Mouse (Mus musculus): ENCODE measurements around the gene Grik3. TPM values are rescaled to one million over a fixed set of nuclear protein-coding genes. Genes with fewer than 3 reads are reported as not detected.

Gene Grik3
- polyA plus RNA-seq, 1 experiment from 2014 or later: 0.12 TPM

- Histone ChIP-seq H3K36me3 (ENCODE audit: control insufficient read depth, insufficient read depth, low read length) (no peaks in the 10 kb centered on the region), H3K4me1 (replicated peaks; ENCODE audit: control insufficient read depth, insufficient read depth) (no peaks in the 10 kb centered on the region), H3K9ac (ENCODE audit: low read length) (no peak overlapping the region), H3K9me3 (ENCODE audit: control insufficient read depth, low read length) (no peaks in the 10 kb centered on the region), H3K4me2 (replicated peaks; ENCODE audit: low read depth) (no peak overlapping the region), H3K27me3 (ENCODE audit: control insufficient read depth, insufficient read depth, low read length) (no peaks in the 10 kb centered on the region), H3K27ac (replicated peaks) (no peak overlapping the region), H3K4me3 (ENCODE audit: low read depth, low read length) (no peak overlapping the region)
- no peak for TF ChIP-seq EP300 (optimal IDR thresholded peaks at IDR 0.05)
- no peak for ATAC-seq (ENCODE audit: low FRiP score, low TSS enrichment)
- no peak for DNase-seq (ENCODE audit: low spot score)
- WGBS: 17% methylated on average over 3 of the region's 3 CpGs
These were observed 47.9 kb downstream of the Grik3 start for GRCm38 (mm10) chr4:125538301-125538965.

DNA sequence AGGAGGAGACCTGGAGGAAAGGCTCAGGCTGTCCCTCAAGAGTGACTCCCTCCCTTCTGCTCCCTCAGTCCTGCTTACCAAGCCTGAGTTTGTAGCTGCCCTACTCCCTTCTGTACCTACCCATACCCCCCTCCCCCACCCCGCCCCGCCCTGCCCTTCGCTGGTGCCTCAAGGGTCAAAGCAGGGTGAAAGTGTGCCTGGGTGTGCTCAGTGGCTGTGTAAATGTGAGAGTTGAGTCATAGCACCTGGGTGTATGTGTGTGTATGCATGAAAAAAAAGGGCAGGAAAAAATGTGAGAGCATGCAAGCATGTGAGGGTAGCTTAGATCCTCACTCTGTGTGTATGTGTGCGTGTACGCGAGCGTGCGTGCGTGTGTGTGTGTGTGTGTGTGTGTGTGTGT, 49.1 kb downstream of the Grik3 start:
- TF ChIP-seq EP300 (optimal IDR thresholded peaks at IDR 0.05) (no peak), CTCF (IDR thresholded peaks at IDR 0.05; ENCODE audit: low read depth) (no peak)
- ATAC-seq (ENCODE audit: low FRiP score, low TSS enrichment) (peak; percentile 71), DNase-seq (ENCODE audit: low spot score) (peak; percentile 48)
- H3K4me2 ChIP-seq (replicated peaks; ENCODE audit: low read depth): no peak overlapping the region
- no peak overlapping the region for H3K27ac ChIP-seq (replicated peaks)
- H3K9me3 ChIP-seq (ENCODE audit: control insufficient read depth, low read length): no peaks in the 10 kb centered on the region
- no peaks in the 10 kb centered on the region for H3K36me3 ChIP-seq (ENCODE audit: control insufficient read depth, insufficient read depth, low read length)
- no peak overlapping the region for H3K4me3 ChIP-seq (ENCODE audit: low read depth, low read length)
- WGBS: 69% methylated on average over 9 of the region's 9 CpGs
- H3K9ac ChIP-seq (ENCODE audit: low read length): no peak overlapping the region
- H3K4me1 ChIP-seq (replicated peaks; ENCODE audit: control insufficient read depth, insufficient read depth): no peaks in the 10 kb centered on the region
- H3K27me3 ChIP-seq (ENCODE audit: control insufficient read depth, insufficient read depth, low read length): no peaks in the 10 kb centered on the region

GRCm38 (mm10) chr4:125543171-125543570, 52.7 kb downstream of the Grik3 start:
- H3K4me1 ChIP-seq (replicated peaks; ENCODE audit: control insufficient read depth, insufficient read depth): no peaks in the 10 kb centered on the region
- DNase-seq (ENCODE audit: low spot score): no peak
- H3K27ac ChIP-seq (replicated peaks): no peak overlapping the region
- no peak for TF ChIP-seq CTCF (IDR thresholded peaks at IDR 0.05; ENCODE audit: low read depth)
- no peak for TF ChIP-seq EP300 (optimal IDR thresholded peaks at IDR 0.05)
- no peak overlapping the region for H3K4me3 ChIP-seq (ENCODE audit: low read depth, low read length)
- no peak overlapping the region for H3K4me2 ChIP-seq (replicated peaks; ENCODE audit: low read depth)
- no peaks in the 10 kb centered on the region; the same call in 1 of the 2 replicates for H3K27me3 ChIP-seq (ENCODE audit: control insufficient read depth, insufficient read depth, low read length)
- H3K9me3 ChIP-seq (ENCODE audit: control insufficient read depth, low read length): no peaks in the 10 kb centered on the region
- H3K9ac ChIP-seq (ENCODE audit: low read length): no peak overlapping the region
- no peak for ATAC-seq (ENCODE audit: low FRiP score, low TSS enrichment)
- H3K36me3 ChIP-seq (ENCODE audit: control insufficient read depth, insufficient read depth, low read length): no peaks in the 10 kb centered on the region
- WGBS: 88% methylated on average over 5 of the region's 5 CpGs

DNA sequence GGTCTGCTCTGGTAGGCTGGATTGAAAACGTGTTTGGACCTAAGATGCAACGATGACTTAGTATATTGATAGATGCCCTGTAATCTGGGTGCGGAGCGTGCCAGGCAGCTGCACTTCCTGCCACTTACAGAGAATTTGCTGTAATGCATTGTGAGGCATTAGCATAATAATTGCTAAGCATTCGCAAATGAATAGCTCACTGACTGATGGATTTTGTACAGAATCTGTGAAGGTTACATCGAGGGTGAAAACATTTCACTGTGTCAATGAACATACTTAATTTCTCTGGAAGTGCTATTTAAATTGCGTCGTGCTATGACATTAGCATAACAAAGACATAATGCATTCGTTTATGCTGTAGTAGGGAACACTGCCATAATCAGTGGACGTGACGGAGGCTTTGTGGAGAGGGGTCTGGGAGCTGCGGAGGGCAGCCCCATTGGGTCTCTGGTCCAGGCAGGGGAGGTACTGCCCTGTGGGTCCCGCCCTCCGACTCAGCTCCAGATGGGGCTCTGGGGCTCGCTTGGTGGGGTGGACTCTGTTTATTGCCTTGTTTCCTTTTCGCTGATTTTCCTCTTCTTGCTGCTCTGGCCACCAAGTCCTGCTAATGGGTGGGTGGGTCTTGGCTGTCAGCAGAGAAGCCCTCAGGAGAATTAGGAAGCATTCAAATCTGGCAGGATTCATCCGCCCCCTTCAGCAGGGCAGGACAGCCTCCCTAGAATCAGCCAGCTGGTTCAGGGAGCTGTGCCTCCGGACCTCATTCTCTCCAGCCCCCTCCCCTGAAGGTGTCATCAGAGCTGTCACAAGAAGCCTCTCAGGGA, 54.7 kb downstream of the Grik3 start:
- ATAC-seq (ENCODE audit: low FRiP score, low TSS enrichment) (no peak), DNase-seq (ENCODE audit: low spot score) (no peak)
- H3K27me3 ChIP-seq (ENCODE audit: control insufficient read depth, insufficient read depth, low read length): no peaks in the 10 kb centered on the region; the same call in 1 of the 2 replicates
- no peaks in the 10 kb centered on the region for H3K4me1 ChIP-seq (replicated peaks; ENCODE audit: control insufficient read depth, insufficient read depth)
- no peak overlapping the region for H3K27ac ChIP-seq (replicated peaks)
- no peak overlapping the region for H3K9ac ChIP-seq (ENCODE audit: low read length)
- H3K9me3 ChIP-seq (ENCODE audit: control insufficient read depth, low read length): no peaks in the 10 kb centered on the region
- no peaks in the 10 kb centered on the region for H3K36me3 ChIP-seq (ENCODE audit: control insufficient read depth, insufficient read depth, low read length)
- WGBS: 38% methylated on average over 18 of the region's 18 CpGs
- TF ChIP-seq CTCF (IDR thresholded peaks at IDR 0.05; ENCODE audit: low read depth) (no peak), EP300 (optimal IDR thresholded peaks at IDR 0.05) (no peak)
- no peak overlapping the region for H3K4me2 ChIP-seq (replicated peaks; ENCODE audit: low read depth)
- H3K4me3 ChIP-seq (ENCODE audit: low read depth, low read length): no peak overlapping the region

DNA sequence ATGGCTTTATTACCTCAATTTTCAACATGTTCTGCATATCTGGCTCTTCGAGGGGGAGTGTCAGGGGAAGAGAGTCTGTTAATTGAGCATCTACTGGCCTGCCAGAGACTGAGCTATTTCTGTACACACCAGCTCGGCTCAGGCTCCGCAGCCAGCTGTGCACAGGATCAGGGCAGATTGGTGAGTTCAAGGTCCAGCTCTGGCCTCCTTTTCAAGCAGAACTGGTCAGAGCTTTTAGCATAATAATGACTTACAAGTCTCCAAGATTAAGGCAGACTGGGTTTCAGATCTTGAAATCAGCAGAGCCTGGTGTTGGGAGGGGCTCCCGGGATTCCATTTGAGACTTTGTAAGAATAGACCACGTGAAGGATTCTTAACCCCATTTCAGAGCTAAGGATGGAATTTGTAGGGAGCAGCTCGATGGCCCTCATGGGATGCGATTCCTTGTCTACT, 55.3 kb downstream of the Grik3 start:
- ATAC-seq (ENCODE audit: low FRiP score, low TSS enrichment): no peak
- DNase-seq (ENCODE audit: low spot score): no peak
- Histone ChIP-seq H3K4me2 (replicated peaks; ENCODE audit: low read depth) (no peak overlapping the region), H3K27me3 (ENCODE audit: control insufficient read depth, insufficient read depth, low read length) (no peaks in the 10 kb centered on the region; the same call in 1 of the 2 replicates), H3K9ac (ENCODE audit: low read length) (no peak overlapping the region), H3K9me3 (ENCODE audit: control insufficient read depth, low read length) (no peaks in the 10 kb centered on the region), H3K36me3 (ENCODE audit: control insufficient read depth, insufficient read depth, low read length) (no peaks in the 10 kb centered on the region), H3K4me3 (ENCODE audit: low read depth, low read length) (no peak overlapping the region), H3K27ac (replicated peaks) (no peak overlapping the region), H3K4me1 (replicated peaks; ENCODE audit: control insufficient read depth, insufficient read depth) (no peaks in the 10 kb centered on the region)
- 60% methylated on average over 7 of the region's 7 CpGs for WGBS
- no peak for TF ChIP-seq CTCF (IDR thresholded peaks at IDR 0.05; ENCODE audit: low read depth)
- TF ChIP-seq EP300 (optimal IDR thresholded peaks at IDR 0.05): no peak

GRCm38 (mm10) chr4:125548190-125548589, 57.7 kb downstream of the Grik3 start:
- Histone ChIP-seq H3K36me3 (ENCODE audit: control insufficient read depth, insufficient read depth, low read length) (no peaks in the 10 kb centered on the region), H3K9ac (ENCODE audit: low read length) (no peak overlapping the region), H3K27me3 (ENCODE audit: control insufficient read depth, insufficient read depth, low read length) (no peaks in the 10 kb centered on the region; the same call in 1 of the 2 replicates), H3K4me1 (replicated peaks; ENCODE audit: control insufficient read depth, insufficient read depth) (no peaks in the 10 kb centered on the region), H3K27ac (replicated peaks) (no peak overlapping the region), H3K9me3 (ENCODE audit: control insufficient read depth, low read length) (no peaks in the 10 kb centered on the region), H3K4me3 (ENCODE audit: low read depth, low read length) (no peak overlapping the region), H3K4me2 (replicated peaks; ENCODE audit: low read depth) (no peak overlapping the region)
- WGBS: 44% methylated on average over 5 of the region's 5 CpGs
- no peak for TF ChIP-seq CTCF (IDR thresholded peaks at IDR 0.05; ENCODE audit: low read depth)
- TF ChIP-seq EP300 (optimal IDR thresholded peaks at IDR 0.05): no peak
- ATAC-seq (ENCODE audit: low FRiP score, low TSS enrichment) (no peak), DNase-seq (ENCODE audit: low spot score) (no peak)
